Mouse (Mus musculus) MEL (cell line): ENCODE data around the gene Nrarp. TPM values are rescaled to one million over a fixed set of nuclear protein-coding genes. Genes with fewer than 3 reads are reported as not detected.

Experiments
- DNase-seq: peaks from one replicate; pipeline ENCODE4 v3.0.0; 2011; ENCODE audit warnings: low read depth, low spot score
- H3K27ac ChIP-seq: 2 replicates; pipeline ENCODE4 v1.5.1; 2012; ENCODE audit warnings: low read depth, mild to moderate bottlenecking, control low read depth, low read length, moderate library complexity; ENCODE audit not compliant: control insufficient read depth
- H3K27me3 ChIP-seq, 2 experiments: fragments of 150-350 bp in 1 of 2; sonication (generic) in 1 of 2; 2 replicates each; pipeline ENCODE4 v1.6.1; 2012; ENCODE audit warnings: low read length in 2 of 2, mild to moderate bottlenecking in 2 of 2, improper control_type of control experiment in 1 of 2, moderate library complexity in 1 of 2; ENCODE audit not compliant: insufficient read depth in 2 of 2, control insufficient read depth in 1 of 2
- H3K36me3 ChIP-seq, 2 experiments: 2 replicates each; pipeline ENCODE4 v1.6.1; 2012 to 2014; ENCODE audit warnings: low read length in 2 of 2, improper control_type of control experiment in 1 of 2, inconsistent platforms in 1 of 2, mild to moderate bottlenecking in 1 of 2; ENCODE audit not compliant: insufficient read depth in 2 of 2, control insufficient read depth in 1 of 2
- H3K4me1 ChIP-seq, 2 experiments: fragments of 150-350 bp in 1 of 2; sonication (generic) in 1 of 2; 2 replicates each; pipeline ENCODE4 v1.6.1; 2012; ENCODE audit warnings: low read length in 2 of 2, improper control_type of control experiment in 1 of 2, mild to moderate bottlenecking in 1 of 2; ENCODE audit not compliant: insufficient read depth in 2 of 2, control insufficient read depth in 1 of 2
- H3K4me3 ChIP-seq, 2 experiments: fragments of 150-350 bp in 1 of 2; sonication (generic) in 1 of 2; 2 replicates each; pipeline ENCODE4 v1.5.1; 2012; ENCODE audit warnings: low read depth in 2 of 2, low read length in 2 of 2, mild to moderate bottlenecking in 2 of 2, moderate library complexity in 2 of 2, control low read depth in 1 of 2, improper control_type of control experiment in 1 of 2; ENCODE audit not compliant: control insufficient read depth in 1 of 2, insufficient read depth in 1 of 2
- H3K79me2 ChIP-seq: 2 replicates; pipeline ENCODE4 v1.6.1; 2012; ENCODE audit warnings: mild to moderate bottlenecking, low read length, moderate library complexity; ENCODE audit not compliant: control insufficient read depth, poor library complexity, insufficient read depth
- H3K9ac ChIP-seq: 2 replicates; pipeline ENCODE4 v1.6.1; 2012; ENCODE audit warnings: low read depth, mild to moderate bottlenecking, control low read depth, low read length, moderate library complexity; ENCODE audit not compliant: control insufficient read depth, poor library complexity, severe bottlenecking
- H3K9me3 ChIP-seq: fragments of 150-350 bp; sonication (generic); replicated peaks from 2 replicates; pipeline ENCODE4 v1.6.1; 2012; ENCODE audit warnings: mild to moderate bottlenecking, low read length, improper control_type of control experiment, moderate library complexity; ENCODE audit not compliant: insufficient read depth
- BHLHE40 ChIP-seq: IDR thresholded peaks from 2 replicates; pipeline ENCODE4 v1.6.1; 2012; ENCODE audit warnings: low read depth, mild to moderate bottlenecking, inconsistent platforms, low read length, improper control_type of control experiment, borderline replicate concordance
- CHD1 ChIP-seq: IDR thresholded peaks from 2 replicates; pipeline ENCODE4 v1.6.1; 2012; ENCODE audit warnings: low read depth, mild to moderate bottlenecking, inconsistent platforms, low read length, improper control_type of control experiment
- ETS1 ChIP-seq: IDR thresholded peaks from 2 replicates; pipeline ENCODE4 v1.6.1; 2012; ENCODE audit warnings: low read depth, mild to moderate bottlenecking, inconsistent platforms, low read length, improper control_type of control experiment, moderate library complexity
- GATA1 ChIP-seq: IDR thresholded peaks from 2 replicates; pipeline ENCODE4 v1.6.1; 2011; ENCODE audit warnings: low read depth, low read length, improper control_type of control experiment
- MAFK ChIP-seq: IDR thresholded peaks from 2 replicates; pipeline ENCODE4 v1.6.1; 2011; ENCODE audit warnings: low read depth, mild to moderate bottlenecking, low read length, improper control_type of control experiment, borderline replicate concordance
- MEF2A ChIP-seq: IDR thresholded peaks from 2 replicates; pipeline ENCODE4 v1.6.1; 2014; ENCODE audit warnings: low read depth, mild to moderate bottlenecking, inconsistent platforms, low read length, improper control_type of control experiment; ENCODE audit not compliant: poor library complexity, insufficient replicate concordance, severe bottlenecking; ENCODE audit errors: extremely low read depth
- MXI1 ChIP-seq: IDR thresholded peaks from 2 replicates; pipeline ENCODE4 v1.6.1; 2011; ENCODE audit warnings: mild to moderate bottlenecking, low read depth, low read length, improper control_type of control experiment
- MYB ChIP-seq: IDR thresholded peaks from 2 replicates; pipeline ENCODE4 v1.6.1; 2011; ENCODE audit warnings: mild to moderate bottlenecking, low read depth, low read length, improper control_type of control experiment
- MYC ChIP-seq: IDR thresholded peaks from 2 replicates; pipeline ENCODE4 v1.6.1; 2011; ENCODE audit warnings: low read depth, mild to moderate bottlenecking, low read length, improper control_type of control experiment, moderate library complexity
- NRF1 ChIP-seq: IDR thresholded peaks from 2 replicates; pipeline ENCODE4 v1.6.1; 2014; ENCODE audit warnings: low read depth, mild to moderate bottlenecking, inconsistent platforms, low read length, improper control_type of control experiment, moderate library complexity; ENCODE audit not compliant: poor library complexity, insufficient read depth, severe bottlenecking
- POLR2A ChIP-seq, 2 experiments: IDR thresholded peaks; 2 replicates each; pipeline ENCODE4 v1.6.1; 2011 to 2012; ENCODE audit warnings: low read length in 2 of 2, mild to moderate bottlenecking in 2 of 2, control low read depth in 1 of 2, improper control_type of control experiment in 1 of 2, low read depth in 1 of 2, moderate library complexity in 1 of 2; ENCODE audit not compliant: control insufficient read depth in 1 of 2, insufficient read depth in 1 of 2, poor library complexity in 1 of 2
- SIN3A ChIP-seq: IDR thresholded peaks from 2 replicates; pipeline ENCODE4 v1.6.1; 2012; ENCODE audit warnings: low read length, improper control_type of control experiment, inconsistent platforms
- SMC3 ChIP-seq: IDR thresholded peaks from 2 replicates; pipeline ENCODE4 v1.6.1; 2011; ENCODE audit warnings: low read depth, low read length, improper control_type of control experiment
- TAL1 ChIP-seq: IDR thresholded peaks from 2 replicates; pipeline ENCODE4 v1.6.1; 2012; ENCODE audit warnings: mild to moderate bottlenecking, inconsistent platforms, low read length, moderate library complexity, mixed read lengths
- TBP ChIP-seq: IDR thresholded peaks from 2 replicates; pipeline ENCODE4 v1.8.0; 2011; ENCODE audit warnings: low read depth, low read length, improper control_type of control experiment
- TCF12 ChIP-seq: IDR thresholded peaks from 2 replicates; pipeline ENCODE4 v1.6.1; 2014; ENCODE audit warnings: low read depth, mild to moderate bottlenecking, inconsistent platforms, low read length, improper control_type of control experiment, moderate library complexity
- UBTF ChIP-seq: IDR thresholded peaks from 2 replicates; pipeline ENCODE4 v1.6.1; 2012; ENCODE audit warnings: low read depth, mild to moderate bottlenecking, inconsistent platforms, low read length, improper control_type of control experiment, moderate library complexity, borderline replicate concordance; ENCODE audit not compliant: insufficient read depth
- USF1 ChIP-seq: IDR thresholded peaks from 2 replicates; pipeline ENCODE4 v1.6.1; 2014; ENCODE audit warnings: low read depth, mild to moderate bottlenecking, inconsistent platforms, low read length, improper control_type of control experiment, moderate library complexity
- ZKSCAN1 ChIP-seq: IDR thresholded peaks from 2 replicates; pipeline ENCODE4 v1.6.1; 2012; ENCODE audit warnings: low read depth, mild to moderate bottlenecking, inconsistent platforms, low read length, improper control_type of control experiment, moderate library complexity
- polyA plus RNA-seq, 2 experiments: library from polyadenylated mRNA; stranded (reverse) in 1 of 2; unstranded in 1 of 2; fragments of >175 nt in 1 of 2; fragments of >200 nt in 1 of 2; gene quantifications; 2 replicates each; pipeline versions ENCODE4 v1.2.1 to v1.2.4; 2012; ENCODE audit warnings: low replicate concordance in 2 of 2, low read depth in 1 of 2; ENCODE audit not compliant: insufficient read length in 2 of 2, insufficient read depth in 1 of 2, missing spikeins in 1 of 2
- total RNA-seq: library from RNA; depleted of rRNA; stranded (reverse); fragments of 300-350 nt; gene quantifications from 2 replicates; pipeline ENCODE4 v1.2.3, GENCODE M21; 2012

Gene Nrarp
- total and polyA plus RNA-seq, 3 experiments, result 6.5 to 12.3 TPM; not detected in 1

DNA sequence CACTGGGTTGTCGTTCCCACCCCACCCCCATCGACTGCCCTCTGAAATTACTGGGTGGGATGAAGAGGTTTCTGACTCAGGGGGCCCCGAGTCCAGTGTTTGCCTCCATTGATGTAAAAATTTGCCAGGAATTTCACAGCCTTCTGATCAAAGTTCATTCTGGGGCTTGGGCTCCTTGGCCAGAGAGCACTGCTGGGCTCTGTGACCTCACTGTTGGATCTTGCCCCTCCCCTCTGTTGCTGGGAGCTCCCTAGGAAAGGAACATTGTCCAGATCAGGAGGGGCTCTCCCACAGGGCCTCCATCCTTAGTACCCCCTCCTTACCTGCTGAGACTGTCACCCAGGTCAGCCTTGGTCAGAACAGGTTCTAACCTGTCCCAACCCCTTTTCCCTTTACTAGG, 33.9 kb downstream of the Nrarp start, which contains the start of gene Stpg3:
TSS of gene Stpg3 (minus strand) at position 194 of the 400 bp plus-strand sequence.
- no peaks in the 10 kb centered on the region for H3K27me3 ChIP-seq
- H3K4me1 ChIP-seq, result peaks cover 6 to 15% of the 10 kb centered on the region in 2 experiments
- no peak for DNase-seq
- peaks cover 0 to 11% of the 10 kb centered on the region in 2 experiments; a peak in 2 of 4 replicates for H3K36me3 ChIP-seq
- H3K9ac ChIP-seq, result no peak within 1 kb of the TSS
- H3K27ac ChIP-seq, result no peak within 1 kb of the TSS
- H3K79me2 ChIP-seq, result peaks cover 17% of the 10 kb centered on the region
- no peak within 1 kb of the TSS for H3K4me3 ChIP-seq
- TF ChIP-seq MYC (no peak), USF1 (no peak), POLR2A (IDR thresholded peaks at IDR 0.05; ENCODE audit: control insufficient read depth in 1 of 2, insufficient read depth in 1 of 2, low read depth in 1 of 2, low read length in 2 of 2, poor library complexity in 1 of 2) (no peak)
- TF ChIP-seq, all 39 proteins: peak for 0
- no peaks in the 10 kb centered on the region for H3K9me3 ChIP-seq

DNA sequence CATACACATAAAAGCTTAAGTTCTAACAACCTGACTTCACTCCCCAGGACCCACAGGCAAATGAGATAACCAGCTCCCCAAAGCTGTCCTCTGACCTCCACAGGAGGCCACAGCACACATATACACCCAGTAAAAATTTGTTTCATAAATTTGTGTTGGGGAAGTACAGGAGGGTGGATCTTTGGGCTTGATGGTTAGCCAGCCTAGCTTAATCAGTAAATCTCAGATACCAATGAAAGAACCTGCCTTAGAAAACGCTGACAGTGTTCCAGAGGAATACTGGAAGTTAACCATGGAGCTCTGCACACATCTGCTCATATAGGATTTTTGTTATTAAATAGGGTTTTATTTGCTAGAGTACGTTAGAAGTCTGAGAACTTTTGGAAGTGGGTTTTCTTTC, 37.1 kb downstream of the Nrarp start:
- Histone ChIP-seq H3K27ac (no peak overlapping the region), H3K9ac (no peak overlapping the region), H3K79me2 (no peaks in the 10 kb centered on the region; the same call in 1 of the 2 replicates), H3K9me3 (no peaks in the 10 kb centered on the region), H3K4me1 (no peaks in the 10 kb centered on the region), H3K36me3 (peaks cover 0 to 3% of the 10 kb centered on the region in 2 experiments; a peak in 1 of 4 replicates), H3K27me3 (no peaks in the 10 kb centered on the region), H3K4me3 (no peak overlapping the region)
- no peak for TF ChIP-seq CHD1
- TF ChIP-seq MYC, result no peak
- TF ChIP-seq GATA1, result no peak
- no peak for TF ChIP-seq MXI1
- TF ChIP-seq UBTF, result no peak
- TF ChIP-seq TAL1, result no peak
- TF ChIP-seq MEF2A, result no peak
- TF ChIP-seq USF1, result no peak
- no peak for TF ChIP-seq SIN3A
- no peak for TF ChIP-seq NRF1
- no peak for TF ChIP-seq ZKSCAN1
- TF ChIP-seq ETS1, result no peak
- no peak for TF ChIP-seq SMC3
- no peak for TF ChIP-seq TCF12
- no peak for TF ChIP-seq TBP
- TF ChIP-seq MYB, result no peak
- no peak for TF ChIP-seq BHLHE40
- no peak for TF ChIP-seq MAFK
- no peak for DNase-seq
